Mouse (Mus musculus) cerebellum, postnatal 36 days (tissue): ENCODE results near the gene Fign.

Source experiments
- DNase-seq, 2 experiments: peaks; one replicate each; pipeline ENCODE4 v3.0.0; 2021 to 2022; ENCODE audit warnings: mixed read lengths in 2 of 2

Fign gene

GRCm38 (mm10) chr2:64048142-64048541 lies 49.7 kb downstream of the Fign start:
- DNase-seq = no peak

GRCm38 (mm10) chr2:64043099-64043498 lies 54.7 kb downstream of the Fign start:
- peak; percentile 9 to 16 for DNase-seq

GRCm38 (mm10) chr2:64035393-64035792 lies 62.4 kb downstream of the Fign start:
- DNase-seq = no peak

- DNase-seq = no peak
These were observed 64.0 kb downstream of the Fign start for GRCm38 (mm10) chr2:64033871-64034270.

- no peak for DNase-seq
These were observed 71.9 kb downstream of the Fign start for GRCm38 (mm10) chr2:64025961-64026360.

- no peak for DNase-seq
These were observed 103.4 kb downstream of the Fign start for GRCm38 (mm10) chr2:63994304-63995023.

GRCm38 (mm10) chr2:63985426-63985825 lies 112.4 kb downstream of the Fign start:
- DNase-seq = no peak

- no peak for DNase-seq
These were observed 115.5 kb downstream of the Fign start for GRCm38 (mm10) chr2:63982351-63982751.

GRCm38 (mm10) chr2:63981449-63981848 lies 116.4 kb downstream of the Fign start:
- no peak for DNase-seq

- no peak for DNase-seq
These were observed 128.2 kb downstream of the Fign start for GRCm38 (mm10) chr2:63969633-63970032.

- DNase-seq = no peak
These were observed 166.8 kb downstream of the Fign start for GRCm38 (mm10) chr2:63931041-63931440.

GRCm38 (mm10) chr2:63926481-63927097 lies 171.2 kb downstream of the Fign start:
- no peak for DNase-seq

- no peak for DNase-seq
These were observed 172.1 kb downstream of the Fign start for GRCm38 (mm10) chr2:63925721-63926235.
